Mouse (Mus musculus) cerebellum, postnatal 4 days (tissue): ENCODE measurements around the gene Hif3a.

ENCODE experiments used
- DNase-seq, 2 experiments: peaks; one replicate each; pipeline ENCODE4 v3.0.0; 2022; ENCODE audit warnings: low spot score in 2 of 2, mixed read lengths in 1 of 2

Hif3a gene

GRCm38 (mm10) chr7:16992451-16992807 lies 69.8 kb downstream of the Hif3a start, which contains the start of gene Ccdc8:
TSS of gene Ccdc8 (plus strand) at chr7:16992708.
- DNase-seq: no peak

DNA sequence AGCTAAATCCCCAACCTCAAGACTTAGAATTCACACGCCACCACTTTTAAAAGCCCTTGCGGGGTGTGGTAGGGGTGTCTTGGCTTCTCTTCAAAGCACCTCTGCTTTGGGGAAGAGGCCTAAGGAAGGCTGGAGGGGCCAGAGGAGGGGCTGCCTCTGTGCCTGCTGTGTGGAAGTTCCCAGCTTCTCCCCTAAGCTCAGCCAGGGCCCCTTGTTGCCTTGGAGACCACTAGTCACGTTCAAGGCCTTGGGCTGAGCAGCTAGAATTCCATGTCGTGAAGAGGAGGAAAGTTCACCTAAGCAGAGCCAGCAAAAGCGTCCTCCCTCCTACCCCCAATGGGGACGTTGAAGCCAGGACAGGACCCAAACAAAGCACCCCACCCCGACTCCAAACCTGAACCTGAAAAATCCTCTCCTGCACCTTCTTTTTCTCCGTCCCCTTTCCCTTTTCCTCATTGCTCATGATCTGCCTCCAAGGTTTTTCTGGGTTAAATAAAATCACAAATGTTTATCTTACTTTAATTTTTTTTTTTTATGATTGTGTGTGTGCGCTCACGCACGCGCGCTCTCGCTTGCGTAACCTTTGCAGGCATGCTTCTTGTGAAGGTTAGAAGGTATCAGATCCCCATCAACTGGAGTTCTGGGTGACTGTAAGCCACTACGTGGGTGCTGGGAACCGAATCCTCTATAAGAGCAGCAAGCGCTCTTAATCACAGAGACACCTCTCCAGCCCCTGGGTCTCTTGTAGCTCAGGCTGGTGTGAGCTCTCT lies 70.4 kb downstream of the Hif3a start:
- no peak for DNase-seq

- no peak for DNase-seq
These were observed 72.1 kb downstream of the Hif3a start for GRCm38 (mm10) chr7:16990006-16990744.

- DNase-seq: peak in 1 of 2 experiments; percentile 63
These were observed 73.8 kb downstream of the Hif3a start for GRCm38 (mm10) chr7:16988405-16988804.

GRCm38 (mm10) chr7:16987541-16988149 lies 74.6 kb downstream of the Hif3a start:
- DNase-seq: no peak

DNA sequence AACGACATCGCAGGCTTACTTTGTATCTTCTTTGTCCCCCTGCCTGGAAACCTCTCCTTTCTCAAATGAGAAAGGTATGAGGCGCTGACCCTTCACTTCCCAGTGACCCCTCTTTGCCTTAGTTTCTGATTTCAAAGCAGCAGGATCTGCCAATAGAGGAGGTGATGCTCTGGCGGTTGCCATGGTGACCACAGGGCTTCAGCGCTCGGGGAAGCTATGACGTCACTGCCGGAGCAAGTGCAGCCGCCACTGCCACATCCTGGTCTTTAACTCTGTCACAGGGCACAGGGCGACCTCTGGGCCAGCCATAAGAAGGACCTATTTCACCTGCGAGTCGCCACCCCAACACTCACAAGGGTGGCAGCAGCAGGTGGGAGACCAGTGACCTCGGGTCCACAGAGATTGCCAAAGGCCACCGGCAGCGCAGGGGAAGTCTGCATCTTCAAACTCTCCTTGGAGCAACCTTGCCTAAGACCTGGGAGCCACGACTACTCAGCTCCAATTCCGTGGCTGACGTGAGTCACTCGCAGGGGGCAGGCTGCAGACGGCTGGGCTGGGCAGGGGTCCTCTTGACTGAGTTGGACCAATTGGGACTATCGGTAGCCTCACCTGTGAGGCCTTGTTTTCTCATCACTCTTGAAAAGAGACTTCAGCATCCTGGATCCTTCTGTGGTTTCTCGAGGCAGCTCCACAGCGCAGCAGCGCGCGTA lies 79.2 kb downstream of the Hif3a start, which contains the start of gene Gm42372:
Gm42372 (plus strand) TSS at position 228 of the 710 bp plus-strand sequence.
- peak; percentile 72 to 78 for DNase-seq
